Comparison of ENCODE assay signal across 8 mouse cellular contexts in genomic region chr17:35517526-35517925, GRCm38 (mm10). TPM values are rescaled to one million over a fixed set of nuclear protein-coding genes. Genes with fewer than 3 reads are reported as not detected.
DNase-seq lines count a peak whose midpoint lies in the region; ATAC-seq lines count a peak whose summit lies in the region.

No protein-coding gene starts in this region.

- H3K4me2 ChIP-seq in heart, embryonic 14.5 days (ENCODE audit: low read length), result peak overlapping the region; percentile 92
- H3K4me2 ChIP-seq in liver, embryonic 16.5 days (ENCODE audit: low read depth, low read length), result peak overlapping the region; percentile 80

- no peaks in the 10 kb centered on the region for H3K9me3 ChIP-seq in heart, embryonic 14.5 days (ENCODE audit: control insufficient read depth, low read length)
- H3K9me3 ChIP-seq in liver, embryonic 16.5 days (replicated peaks; ENCODE audit: control insufficient read depth, low read length), result no peaks in the 10 kb centered on the region

- ATAC-seq in heart, embryonic 14.5 days (ENCODE audit: insufficient number of reproducible peaks, insufficient read depth, low FRiP score, low read depth), result no peak
- ATAC-seq in liver, embryonic 16.5 days (ENCODE audit: low read depth), result no peak
- ATAC-seq in erythroid progenitor cell, adult 5-6 weeks (replicated peaks; ENCODE audit: low FRiP score, poor library complexity, severe bottlenecking), result no peak

- peaks cover 26% of the 10 kb centered on the region for H3K36me3 ChIP-seq in heart, embryonic 14.5 days (ENCODE audit: control insufficient read depth, insufficient read depth, low read length)
- peaks cover 12% of the 10 kb centered on the region for H3K36me3 ChIP-seq in liver, embryonic 16.5 days (ENCODE audit: control insufficient read depth, insufficient read depth)

- H3K4me1 ChIP-seq in heart, embryonic 14.5 days (ENCODE audit: control insufficient read depth in 2 of 2, insufficient read depth in 2 of 2, low read length in 2 of 2), result peaks cover 14 to 27% of the 10 kb centered on the region in 2 experiments
- peaks cover 31% of the 10 kb centered on the region for H3K4me1 ChIP-seq in liver, embryonic 16.5 days (ENCODE audit: control insufficient read depth, low read depth, low read length)

- peak overlapping the region; percentile 17 to 68; a peak in 2 of 4 replicates for H3K27ac ChIP-seq in heart, embryonic 14.5 days (replicated peaks in 1 of 2; ENCODE audit: control insufficient read depth in 1 of 2, insufficient read depth in 1 of 2, low read depth in 2 of 2, low read length in 2 of 2)
- peak overlapping the region; percentile 82 for H3K27ac ChIP-seq in liver, embryonic 16.5 days (ENCODE audit: low read length)

- peak overlapping the region; percentile 70 to 73 for H3K4me3 ChIP-seq in heart, embryonic 14.5 days (ENCODE audit: control insufficient read depth in 1 of 2, insufficient read depth in 1 of 2, low read depth in 1 of 2, low read length in 2 of 2)
- H3K4me3 ChIP-seq in liver, embryonic 16.5 days (ENCODE audit: low read depth, low read length), result peak overlapping the region; percentile 81

- no peaks in the 10 kb centered on the region for H3K27me3 ChIP-seq in heart, embryonic 14.5 days (ENCODE audit: control insufficient read depth, insufficient read depth, low read length)
- no peaks in the 10 kb centered on the region for H3K27me3 ChIP-seq in liver, embryonic 16.5 days (ENCODE audit: control insufficient read depth, insufficient read depth, low read depth, low read length)

- peak; percentile 94 for DNase-seq in heart, adult 11 months
- DNase-seq in heart, adult 8-10 months (ENCODE audit: low spot score), result no peak
- peak; percentile 72 for DNase-seq in MN1 (ENCODE audit: low spot score)
- no peak for DNase-seq in right cerebral cortex, postnatal 25 days
- no peak for DNase-seq in layer of hippocampus, postnatal 14 days (ENCODE audit: low spot score in 2 of 2)

- WGBS in heart, embryonic 14.5 days, result 8% methylated on average over 12 of the region's 12 CpGs
- WGBS in liver, embryonic 16.5 days (ENCODE audit: insufficient replicate concordance), result 16% methylated on average over 12 of the region's 12 CpGs

- peak overlapping the region; percentile 74 for H3K9ac ChIP-seq in heart, embryonic 14.5 days (ENCODE audit: low read length)
- H3K9ac ChIP-seq in liver, embryonic 16.5 days (ENCODE audit: low read depth, low read length), result peak overlapping the region; percentile 74

RNA-seq across cellular contexts. Expression of gene Cchcr1, which starts 0.6 kb away (rescaled TPM):
- total RNA-seq in heart, adult 8-10 months (2022), result 1 to 10 TPM; 2.0 to 3.9 (median 2.4) TPM
- polyA plus RNA-seq in heart, embryonic 14.5 days (2014; fragmentation: Nextera tagmentation; extraction: Ambion mirVana), result 10.2 and 10.4 TPM in 2 replicates
- 7.5 and 8.2 TPM in 2 replicates for polyA plus RNA-seq in liver, embryonic 16.5 days (2015; fragmentation: Nextera tagmentation; extraction: Ambion mirVana)
- 32.7 and 49.4 TPM in 2 replicates for total RNA-seq in erythroid progenitor cell, adult 5-6 weeks (2015; ENCODE audit: low replicate concordance)
- 48.4 and 83.3 TPM in 2 replicates for total RNA-seq in erythroid progenitor cell, adult 5-6 weeks (2017; ENCODE audit: low replicate concordance)
- total RNA-seq in layer of hippocampus, postnatal 14 days (2021), result 1 to 10 TPM; 6.1 to 6.5 TPM

RNA-seq across cellular contexts. Expression of gene Tcf19, which starts 0.9 kb away (rescaled TPM):
- 1 to 10 TPM; 2.1 to 3.3 (median 2.4) TPM for total RNA-seq in heart, adult 8-10 months (2022)
- 52.8 and 55.9 TPM in 2 replicates for polyA plus RNA-seq in heart, embryonic 14.5 days (2014; fragmentation: Nextera tagmentation; extraction: Ambion mirVana)
- 39.5 and 40.2 TPM in 2 replicates for polyA plus RNA-seq in liver, embryonic 16.5 days (2015; fragmentation: Nextera tagmentation; extraction: Ambion mirVana)
- total RNA-seq in erythroid progenitor cell, adult 5-6 weeks (2015; ENCODE audit: low replicate concordance), result 103 and 129 TPM in 2 replicates
- total RNA-seq in erythroid progenitor cell, adult 5-6 weeks (2017; ENCODE audit: low replicate concordance), result 49.4 and 49.9 TPM in 2 replicates
- total RNA-seq in layer of hippocampus, postnatal 14 days (2021), result 1 to 10 TPM; 5.3 to 6.5 TPM

RNA-seq across cellular contexts. Expression of gene Pou5f1, which starts 11.7 kb away (rescaled TPM):
- not detected for total RNA-seq in heart, adult 8-10 months (2022)
- polyA plus RNA-seq in heart, embryonic 14.5 days (2014; fragmentation: Nextera tagmentation; extraction: Ambion mirVana), result not detected in 2 replicates
- polyA plus RNA-seq in liver, embryonic 16.5 days (2015; fragmentation: Nextera tagmentation; extraction: Ambion mirVana), result not detected in 2 replicates
- 1.4 TPM in 1 of 2 replicates, not detected in the other for total RNA-seq in erythroid progenitor cell, adult 5-6 weeks (2015; ENCODE audit: low replicate concordance)
- 0.26 TPM in 1 of 2 replicates, not detected in the other for total RNA-seq in erythroid progenitor cell, adult 5-6 weeks (2017; ENCODE audit: low replicate concordance)
- under 1 TPM in 1 of 2 experiments, not detected in 1; 0.48 TPM for total RNA-seq in layer of hippocampus, postnatal 14 days (2021)

RNA-seq across cellular contexts. Expression of gene Psors1c2, which starts 15.5 kb away (rescaled TPM):
- not detected for total RNA-seq in heart, adult 8-10 months (2022)
- 0.66 TPM in 1 of 2 replicates, not detected in the other for polyA plus RNA-seq in heart, embryonic 14.5 days (2014; fragmentation: Nextera tagmentation; extraction: Ambion mirVana)
- 0.17 and 0.19 TPM in 2 replicates for polyA plus RNA-seq in liver, embryonic 16.5 days (2015; fragmentation: Nextera tagmentation; extraction: Ambion mirVana)
- not detected in 2 replicates for total RNA-seq in erythroid progenitor cell, adult 5-6 weeks (2015; ENCODE audit: low replicate concordance)
- total RNA-seq in erythroid progenitor cell, adult 5-6 weeks (2017; ENCODE audit: low replicate concordance), result not detected in 2 replicates
- total RNA-seq in layer of hippocampus, postnatal 14 days (2021), result under 1 TPM in 1 of 2 experiments, not detected in 1; 0.55 TPM

RNA-seq across cellular contexts. Expression of gene Cdsn, which starts 34.4 kb away (rescaled TPM):
- under 1 TPM; 0.14 to 0.37 (median 0.27) TPM for total RNA-seq in heart, adult 8-10 months (2022)
- polyA plus RNA-seq in heart, embryonic 14.5 days (2014; fragmentation: Nextera tagmentation; extraction: Ambion mirVana), result 0.50 and 0.57 TPM in 2 replicates
- polyA plus RNA-seq in liver, embryonic 16.5 days (2015; fragmentation: Nextera tagmentation; extraction: Ambion mirVana), result 0.02 TPM in 1 of 2 replicates, not detected in the other
- total RNA-seq in erythroid progenitor cell, adult 5-6 weeks (2015; ENCODE audit: low replicate concordance), result not detected in 2 replicates
- not detected in 2 replicates for total RNA-seq in erythroid progenitor cell, adult 5-6 weeks (2017; ENCODE audit: low replicate concordance)
- under 1 TPM; 0.14 to 0.44 TPM for total RNA-seq in layer of hippocampus, postnatal 14 days (2021)

Comparison
In these comparisons a context has a peak if more than half of its experiments do, and no peak if none do; other contexts are left out.
1. DNase-seq: peak in heart, adult 11 months (single experiment) and MN1 (single experiment); none in heart, adult 8-10 months (single experiment), right cerebral cortex, postnatal 25 days (single experiment) and layer of hippocampus, postnatal 14 days (0 of 2).
2. RNA of gene Cchcr1, which starts 0.6 kb away (total RNA-seq): 32.7 to 83.3 TPM in erythroid progenitor cell, adult 5-6 weeks; 6.1 to 6.5 TPM in layer of hippocampus, postnatal 14 days and 2.0 to 3.9 TPM in heart, adult 8-10 months; every median in the first group is over 4 times any median in the second.
3. RNA of gene Tcf19, which starts 0.9 kb away (total RNA-seq): 49.4 to 129 TPM in erythroid progenitor cell, adult 5-6 weeks; 5.3 to 6.5 TPM in layer of hippocampus, postnatal 14 days and 2.1 to 3.3 TPM in heart, adult 8-10 months; every median in the first group is over 4 times any median in the second.